Mouse (Mus musculus): ENCODE measurements around the gene Fdxr. TPM values are rescaled to one million over a fixed set of nuclear protein-coding genes. Genes with fewer than 3 reads are reported as not detected.

Fdxr gene
- total RNA-seq, 2 experiments from 2014 or later = 2.9 to 4.4 TPM

GRCm38 (mm10) chr11:115300745-115301144 lies 23.9 kb upstream of the Fdxr start:
- H3K27ac ChIP-seq = no peak overlapping the region
- no peak for TF ChIP-seq CTCF (IDR thresholded peaks at IDR 0.05)

GRCm38 (mm10) chr11:115298160-115298559 lies 21.3 kb upstream of the Fdxr start:
- no peak for DNase-seq
- TF ChIP-seq CTCF (IDR thresholded peaks at IDR 0.05) = no peak
- Histone ChIP-seq H3K27ac (no peak overlapping the region), H3K4me3 (no peak overlapping the region)
- intact Hi-C loops (cut with DNase I) = no loop called here

More at GRCm38 (mm10) chr11:115300745-115301144, 23.9 kb upstream of the Fdxr start:
- H3K4me3 ChIP-seq = no peak overlapping the region
- no peak for DNase-seq
- intact Hi-C loops (cut with DNase I) = no loop called here

DNA sequence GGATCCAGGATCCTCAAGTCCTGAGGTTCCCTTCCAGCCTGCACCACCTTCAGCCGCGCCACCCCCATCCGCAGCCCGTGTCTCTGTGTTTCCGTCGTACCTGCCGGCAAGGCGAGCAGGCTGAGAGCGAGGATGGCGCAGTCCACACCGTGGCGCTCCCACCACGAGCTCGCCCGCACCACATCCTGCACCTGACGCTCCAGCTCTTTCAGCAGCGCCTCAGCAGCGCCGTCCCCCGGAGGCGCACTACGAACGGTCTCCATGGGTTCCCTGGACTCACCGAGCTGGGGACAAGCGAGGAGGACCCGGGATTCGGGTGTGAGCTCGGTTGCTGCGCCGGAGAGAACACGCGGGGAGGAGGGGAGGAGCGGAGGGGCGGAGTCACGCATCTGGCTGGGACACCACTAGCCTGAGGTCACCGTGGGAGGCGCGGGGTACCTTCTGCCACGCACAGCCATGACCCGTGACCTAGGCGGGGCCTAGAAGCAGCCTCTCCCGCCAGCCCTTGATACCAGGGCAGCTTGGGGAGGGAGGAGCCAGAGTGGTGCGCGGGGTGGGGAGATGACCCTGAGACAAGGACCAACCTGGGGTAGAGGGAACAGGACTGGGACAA lies 20.5 kb upstream of the Fdxr start, which contains the start of gene Fads6:
Fads6 (minus strand) TSS at position 450 of the 613 bp plus-strand sequence.
- Histone ChIP-seq H3K4me3 (peak within 1 kb of the TSS; percentile 78), H3K27ac (peak within 1 kb of the TSS; percentile 79)
- DNase-seq = peak; percentile 78
- intact Hi-C loops (cut with DNase I) = no loop called here
- TF ChIP-seq CTCF (IDR thresholded peaks at IDR 0.05) = peak; percentile 54

GRCm38 (mm10) chr11:115296471-115297210 lies 19.8 kb upstream of the Fdxr start:
- no peak for TF ChIP-seq CTCF (IDR thresholded peaks at IDR 0.05)
- peak overlapping the region; percentile 79 for H3K27ac ChIP-seq
- intact Hi-C loops (cut with DNase I) = no loop called here

GRCm38 (mm10) chr11:115295939-115296338 lies 19.1 kb upstream of the Fdxr start:
- Histone ChIP-seq H3K27ac (no peak overlapping the region), H3K4me3 (no peak overlapping the region)
- TF ChIP-seq CTCF (IDR thresholded peaks at IDR 0.05) = no peak
- intact Hi-C loops (cut with DNase I) = no loop called here
- no peak for DNase-seq

More at GRCm38 (mm10) chr11:115296471-115297210, 19.8 kb upstream of the Fdxr start:
- peak overlapping the region; percentile 78 for H3K4me3 ChIP-seq
- DNase-seq = no peak

- no peak overlapping the region for H3K27ac ChIP-seq
- no peak for DNase-seq
- no peak for TF ChIP-seq CTCF (IDR thresholded peaks at IDR 0.05)
- intact Hi-C loops (cut with DNase I) = no loop called here
- H3K4me3 ChIP-seq = no peak overlapping the region
Measured at GRCm38 (mm10) chr11:115292631-115293375, 16.0 kb upstream of the Fdxr start.

DNA sequence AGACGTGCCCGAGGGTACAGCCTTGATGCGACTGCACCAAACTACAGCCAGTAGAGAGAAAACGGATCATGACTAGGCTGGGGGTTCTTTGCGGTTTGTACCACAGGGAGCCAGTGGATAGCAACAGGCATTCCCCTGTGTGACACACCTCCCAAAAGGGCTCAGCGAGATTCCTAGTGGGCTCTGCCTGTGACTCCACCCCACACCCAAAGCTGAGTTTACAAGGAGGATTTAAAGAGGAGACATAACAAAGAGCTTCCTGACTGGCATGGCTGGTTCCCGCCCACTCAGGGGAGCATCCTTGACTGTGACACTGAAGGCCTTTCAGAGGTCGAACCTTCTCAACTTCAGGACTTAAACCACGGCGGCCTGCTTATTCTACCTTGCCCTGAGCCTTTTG lies 14.7 kb upstream of the Fdxr start:
- peak overlapping the region; percentile 43; the same call in 1 of the 2 replicates for H3K27ac ChIP-seq
- no peak for DNase-seq
- no peak overlapping the region for H3K4me3 ChIP-seq
- intact Hi-C loops (cut with DNase I) = no loop called here
- no peak for TF ChIP-seq CTCF (IDR thresholded peaks at IDR 0.05)

- peak; percentile 82 for DNase-seq
- H3K27ac ChIP-seq = peak overlapping the region; percentile 51; the same call in 1 of the 2 replicates
- intact Hi-C loops (cut with DNase I) = no loop called here
- TF ChIP-seq CTCF (IDR thresholded peaks at IDR 0.05) = no peak
- H3K4me3 ChIP-seq = no peak overlapping the region
Measured at GRCm38 (mm10) chr11:115290919-115291318, 14.1 kb upstream of the Fdxr start.

DNA sequence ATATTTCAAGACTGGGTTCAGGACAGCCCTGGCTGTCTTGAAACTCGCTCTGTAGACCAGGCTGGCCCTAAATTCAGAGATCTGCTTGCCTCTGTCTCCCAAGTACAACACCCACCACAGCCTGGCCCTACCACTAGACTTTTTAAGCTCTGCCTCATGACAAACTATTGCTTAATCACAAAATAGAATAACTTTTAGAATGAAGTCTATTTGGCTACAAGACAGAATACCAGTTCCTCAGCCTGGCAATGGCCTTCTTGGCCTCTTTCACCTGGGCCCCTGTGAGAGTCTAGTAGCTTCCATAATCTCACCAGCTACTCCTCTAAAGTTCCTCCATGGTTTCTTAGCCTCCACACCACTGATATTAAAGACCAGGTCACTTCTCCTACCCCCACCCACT lies 13.5 kb upstream of the Fdxr start:
- Histone ChIP-seq H3K4me3 (no peak overlapping the region), H3K27ac (peak overlapping the region; percentile 51; the same call in 1 of the 2 replicates)
- no peak for TF ChIP-seq CTCF (IDR thresholded peaks at IDR 0.05)
- intact Hi-C loops (cut with DNase I) = no loop called here
- no peak for DNase-seq

- Histone ChIP-seq H3K27ac (peak overlapping the region; percentile 51; the same call in 1 of the 2 replicates), H3K4me3 (no peak overlapping the region)
- intact Hi-C loops (cut with DNase I) = no loop called here
- no peak for TF ChIP-seq CTCF (IDR thresholded peaks at IDR 0.05)
- no peak for DNase-seq
Measured at GRCm38 (mm10) chr11:115289885-115290284, 13.0 kb upstream of the Fdxr start.

- DNase-seq = no peak
- intact Hi-C loops (cut with DNase I) = no loop called here
Measured at GRCm38 (mm10) chr11:115288305-115288704, 11.5 kb upstream of the Fdxr start.

GRCm38 (mm10) chr11:115287386-115287785 lies 10.5 kb upstream of the Fdxr start:
- TF ChIP-seq CTCF (IDR thresholded peaks at IDR 0.05) = no peak
- no peak for DNase-seq
- no peak overlapping the region for H3K4me3 ChIP-seq
- intact Hi-C loops (cut with DNase I) = no loop called here
- H3K27ac ChIP-seq = no peak overlapping the region

More at GRCm38 (mm10) chr11:115288305-115288704, 11.5 kb upstream of the Fdxr start:
- Histone ChIP-seq H3K27ac (no peak overlapping the region), H3K4me3 (no peak overlapping the region)
- TF ChIP-seq CTCF (IDR thresholded peaks at IDR 0.05) = no peak

Measured in gastrocnemius, adult 2 months (tissue).